Mouse (Mus musculus): ENCODE data around the gene Cox14.
"Not testable (repeated sequence)": the region's sequence is repeated elsewhere in the genome, so short reads cannot be mapped to it uniquely, and the experiment has no call there.

Cox14 gene

GRCm38 (mm10) chr15:99725341-99726155, at the start of gene Cox14:
Gene Cox14, plus strand, starts transcription at chr15:99725618.
- DNase-seq, result peak; percentile 92 to 94

GRCm38 (mm10) chr15:99677089-99677488, 48.3 kb upstream of the Cox14 start:
- no peak for DNase-seq

- DNase-seq, result peak; percentile 54 to 57
Measured at GRCm38 (mm10) chr15:99678063-99678800, 47.2 kb upstream of the Cox14 start.

- DNase-seq, result no peak
Measured at GRCm38 (mm10) chr15:99679008-99679407, 46.4 kb upstream of the Cox14 start.

GRCm38 (mm10) chr15:99682880-99683279, 42.5 kb upstream of the Cox14 start:
- peak in 1 of 2 experiments; percentile 14 for DNase-seq

- DNase-seq, result no peak
Measured at GRCm38 (mm10) chr15:99684156-99684555, 41.3 kb upstream of the Cox14 start.

- DNase-seq, result peak; percentile 67 to 77
Measured at GRCm38 (mm10) chr15:99688712-99689111, 36.7 kb upstream of the Cox14 start.

- no peak for DNase-seq
Measured at GRCm38 (mm10) chr15:99690924-99691323, 34.5 kb upstream of the Cox14 start.

- no peak for DNase-seq
Measured at GRCm38 (mm10) chr15:99691976-99692375, 33.4 kb upstream of the Cox14 start.

- peak in 1 of 2 experiments; percentile 60 for DNase-seq
Measured at GRCm38 (mm10) chr15:99697309-99697708, 28.1 kb upstream of the Cox14 start.

- DNase-seq, result peak in 1 of 2 experiments; percentile 41
Measured at GRCm38 (mm10) chr15:99698533-99699085, 26.8 kb upstream of the Cox14 start.

- no peak for DNase-seq
Measured at GRCm38 (mm10) chr15:99699715-99700114, 25.7 kb upstream of the Cox14 start.

- no peak for DNase-seq
Measured at GRCm38 (mm10) chr15:99700219-99701106, 25.0 kb upstream of the Cox14 start.

- not testable (repeated sequence) for DNase-seq
Measured at GRCm38 (mm10) chr15:99701640-99701998, 23.8 kb upstream of the Cox14 start.

GRCm38 (mm10) chr15:99701999-99702900, 23.2 kb upstream of the Cox14 start, which contains the start of gene Smarcd1:
Gene Smarcd1, plus strand, starts transcription at chr15:99702129.
- DNase-seq, result peak; percentile 97 to 98

- DNase-seq, result no peak
Measured at GRCm38 (mm10) chr15:99703104-99703503, 22.3 kb upstream of the Cox14 start.

GRCm38 (mm10) chr15:99703676-99704040, 21.8 kb upstream of the Cox14 start:
- no peak for DNase-seq

- peak; percentile 53 to 72 for DNase-seq
Measured at GRCm38 (mm10) chr15:99704041-99704681, 21.3 kb upstream of the Cox14 start.

GRCm38 (mm10) chr15:99704881-99705280, 20.5 kb upstream of the Cox14 start:
- DNase-seq, result no peak

GRCm38 (mm10) chr15:99705440-99706048, 19.9 kb upstream of the Cox14 start, which contains the start of gene Gm17349:
Gene Gm17349, minus strand, starts transcription at chr15:99705490.
- peak; percentile 75 to 83 for DNase-seq

All from kidney, postnatal 4 days (tissue).